Mouse (Mus musculus) MN1 (cell line): Measurements from ENCODE around the gene Fhl3.

Source experiments
- DNase-seq: peaks from one replicate; pipeline ENCODE4 v3.0.0-alpha.2; 2016; ENCODE audit warnings: low spot score

Gene Fhl3

GRCm38 (mm10) chr4:124755526-124755925, 55.0 kb downstream of the Fhl3 start:
- DNase-seq: no peak
